ENCODE assay signal across 15 mouse cellular contexts in the genomic region with DNA sequence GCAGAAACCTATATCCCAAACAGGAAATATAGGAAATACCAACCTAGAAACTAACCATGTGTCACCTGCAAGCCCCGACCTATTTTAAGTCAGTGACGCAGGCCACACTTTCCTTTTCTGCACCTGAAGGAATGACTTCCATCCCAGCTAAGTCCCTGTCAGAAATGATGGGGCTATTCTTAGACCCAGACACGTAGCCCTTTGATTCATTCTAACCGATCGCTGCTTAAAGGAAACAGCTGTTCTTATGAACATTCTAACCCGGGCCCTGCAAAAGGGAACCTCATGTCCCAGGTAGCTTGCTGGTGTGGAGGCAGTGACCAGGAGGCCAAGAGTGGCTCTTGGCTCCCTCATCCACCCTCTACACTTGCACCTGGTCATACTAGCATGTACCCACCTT.
"Had no signal": no experiment of that assay in that cellular context is flagged by ENCODE, and none has a peak within 500 bp of the region (broad histone marks: within the 10 kb centered on the region; RNA-seq: fewer than 3 reads in every experiment).

No protein-coding gene starts in this region.

- H3K27me3 ChIP-seq: neural tube, embryonic 12.5 days had no signal

- H3K9ac ChIP-seq: liver, embryonic 14.5 days; lung, embryonic 14.5 days; midbrain, embryonic 12.5 days; midbrain, embryonic 15.5 days; neural tube, embryonic 12.5 days had no signal

- H3K4me1 ChIP-seq: neural tube, embryonic 12.5 days had no signal

- H3K27ac ChIP-seq: liver, embryonic 14.5 days; midbrain, embryonic 10.5 days; midbrain, embryonic 12.5 days; midbrain, embryonic 15.5 days; neural tube, embryonic 12.5 days had no signal

- H3K36me3 ChIP-seq: midbrain, embryonic 10.5 days; midbrain, embryonic 12.5 days; midbrain, embryonic 15.5 days; neural tube, embryonic 12.5 days had no signal

- H3K4me2 ChIP-seq: lung, embryonic 14.5 days; midbrain, embryonic 12.5 days; midbrain, embryonic 15.5 days; neural tube, embryonic 12.5 days had no signal

- H3K9me3 ChIP-seq: midbrain, embryonic 10.5 days; midbrain, embryonic 12.5 days; midbrain, embryonic 15.5 days; neural tube, embryonic 12.5 days had no signal

- H3K4me3 ChIP-seq: midbrain, embryonic 10.5 days; midbrain, embryonic 12.5 days; midbrain, embryonic 15.5 days; neural tube, embryonic 12.5 days had no signal

- ATAC-seq: midbrain, embryonic 15.5 days had no signal

- DNase-seq: lung, adult 18-20 months; lung, embryonic 14.5 days; lung, postnatal 10 days; lung, postnatal 4 days; right cerebral cortex, postnatal 25 days; right cerebral cortex, postnatal 4 days; spleen, adult 18-20 months; thymus, adult 2 months; thymus, postnatal 14 days; thymus, postnatal 4 days had no signal
